Mouse (Mus musculus): ENCODE results near the gene Rgs7.

Gene Rgs7

GRCm38 (mm10) chr1:175028267-175028666 lies 464.0 kb downstream of the Rgs7 start:
- no peak for DNase-seq (ENCODE audit: low spot score)

GRCm38 (mm10) chr1:175025781-175026309 lies 466.5 kb downstream of the Rgs7 start:
- DNase-seq (ENCODE audit: low spot score): no peak

- DNase-seq (ENCODE audit: low spot score): no peak
Observed at GRCm38 (mm10) chr1:175024136-175024535, 468.2 kb downstream of the Rgs7 start.

Data from left cerebral cortex, adult 11 months (tissue).